Mouse (Mus musculus): ENCODE measurements around the gene 4933402J07Rik. TPM values are rescaled to one million over a fixed set of nuclear protein-coding genes. Genes with fewer than 3 reads are reported as not detected.

4933402J07Rik gene
- polyA plus RNA-seq, 1 experiment = not detected

- Histone ChIP-seq H3K4me3 (ENCODE audit: insufficient read depth, low read length) (no peak overlapping the region), H3K27ac (ENCODE audit: insufficient read depth, low read depth, low read length) (no peak overlapping the region), H3K4me1 (ENCODE audit: control insufficient read depth, insufficient read depth, low read length) (no peaks in the 10 kb centered on the region)
- TF ChIP-seq POLR2A (IDR thresholded peaks at IDR 0.05; ENCODE audit: borderline replicate concordance, low read depth, low read length) (no peak), CTCF (IDR thresholded peaks at IDR 0.05; ENCODE audit: low read depth, low read length) (no peak)
Observed at GRCm38 (mm10) chr8:87619118-87619517, 55.5 kb downstream of the 4933402J07Rik start.

- Histone ChIP-seq H3K4me3 (ENCODE audit: insufficient read depth, low read length) (no peak overlapping the region), H3K27ac (ENCODE audit: insufficient read depth, low read depth, low read length) (no peak overlapping the region), H3K4me1 (ENCODE audit: control insufficient read depth, insufficient read depth, low read length) (no peaks in the 10 kb centered on the region)
- no peak for TF ChIP-seq CTCF (IDR thresholded peaks at IDR 0.05; ENCODE audit: low read depth, low read length)
- no peak for TF ChIP-seq POLR2A (IDR thresholded peaks at IDR 0.05; ENCODE audit: borderline replicate concordance, low read depth, low read length)
Observed at GRCm38 (mm10) chr8:87619529-87619928, 55.9 kb downstream of the 4933402J07Rik start.

GRCm38 (mm10) chr8:87620225-87620624 is 56.6 kb downstream of the 4933402J07Rik start:
- H3K4me1 ChIP-seq (ENCODE audit: control insufficient read depth, insufficient read depth, low read length) = no peaks in the 10 kb centered on the region
- TF ChIP-seq CTCF (IDR thresholded peaks at IDR 0.05; ENCODE audit: low read depth, low read length) (no peak), POLR2A (IDR thresholded peaks at IDR 0.05; ENCODE audit: borderline replicate concordance, low read depth, low read length) (no peak)
- no peak overlapping the region for H3K27ac ChIP-seq (ENCODE audit: insufficient read depth, low read depth, low read length)
- H3K4me3 ChIP-seq (ENCODE audit: insufficient read depth, low read length) = no peak overlapping the region

- TF ChIP-seq POLR2A (IDR thresholded peaks at IDR 0.05; ENCODE audit: borderline replicate concordance, low read depth, low read length) (no peak), CTCF (IDR thresholded peaks at IDR 0.05; ENCODE audit: low read depth, low read length) (no peak)
Observed at GRCm38 (mm10) chr8:87621181-87621580, 57.5 kb downstream of the 4933402J07Rik start.

GRCm38 (mm10) chr8:87629656-87630055 is 66.0 kb downstream of the 4933402J07Rik start:
- Histone ChIP-seq H3K27ac (ENCODE audit: insufficient read depth, low read depth, low read length) (no peak overlapping the region), H3K4me1 (ENCODE audit: control insufficient read depth, insufficient read depth, low read length) (no peaks in the 10 kb centered on the region), H3K4me3 (ENCODE audit: insufficient read depth, low read length) (no peak overlapping the region)
- TF ChIP-seq CTCF (IDR thresholded peaks at IDR 0.05; ENCODE audit: low read depth, low read length) (no peak), POLR2A (IDR thresholded peaks at IDR 0.05; ENCODE audit: borderline replicate concordance, low read depth, low read length) (no peak)

More at GRCm38 (mm10) chr8:87621181-87621580, 57.5 kb downstream of the 4933402J07Rik start:
- Histone ChIP-seq H3K4me3 (ENCODE audit: insufficient read depth, low read length) (no peak overlapping the region), H3K4me1 (ENCODE audit: control insufficient read depth, insufficient read depth, low read length) (no peaks in the 10 kb centered on the region), H3K27ac (ENCODE audit: insufficient read depth, low read depth, low read length) (no peak overlapping the region)

GRCm38 (mm10) chr8:87631776-87632175 is 68.1 kb downstream of the 4933402J07Rik start:
- TF ChIP-seq POLR2A (IDR thresholded peaks at IDR 0.05; ENCODE audit: borderline replicate concordance, low read depth, low read length) = no peak
- no peak for TF ChIP-seq CTCF (IDR thresholded peaks at IDR 0.05; ENCODE audit: low read depth, low read length)
- H3K4me1 ChIP-seq (ENCODE audit: control insufficient read depth, insufficient read depth, low read length) = no peaks in the 10 kb centered on the region
- no peak overlapping the region for H3K27ac ChIP-seq (ENCODE audit: insufficient read depth, low read depth, low read length)
- H3K4me3 ChIP-seq (ENCODE audit: insufficient read depth, low read length) = no peak overlapping the region

- no peak overlapping the region for H3K27ac ChIP-seq (ENCODE audit: insufficient read depth, low read depth, low read length)
- no peaks in the 10 kb centered on the region for H3K4me1 ChIP-seq (ENCODE audit: control insufficient read depth, insufficient read depth, low read length)
- no peak overlapping the region for H3K4me3 ChIP-seq (ENCODE audit: insufficient read depth, low read length)
- no peak for TF ChIP-seq POLR2A (IDR thresholded peaks at IDR 0.05; ENCODE audit: borderline replicate concordance, low read depth, low read length)
- TF ChIP-seq CTCF (IDR thresholded peaks at IDR 0.05; ENCODE audit: low read depth, low read length) = no peak
Observed at GRCm38 (mm10) chr8:87636226-87636742, 72.6 kb downstream of the 4933402J07Rik start.

Other genes with a start within 250 kb of the 4933402J07Rik start
- gene Cbln1, start 91.2 kb upstream of the 4933402J07Rik start, polyA plus RNA-seq (2012; ENCODE audit: insufficient read depth, insufficient read length, missing spikeins) = not detected in 2 replicates